Mouse (Mus musculus): ENCODE data around the gene Ctr9.

The Ctr9 gene

DNA sequence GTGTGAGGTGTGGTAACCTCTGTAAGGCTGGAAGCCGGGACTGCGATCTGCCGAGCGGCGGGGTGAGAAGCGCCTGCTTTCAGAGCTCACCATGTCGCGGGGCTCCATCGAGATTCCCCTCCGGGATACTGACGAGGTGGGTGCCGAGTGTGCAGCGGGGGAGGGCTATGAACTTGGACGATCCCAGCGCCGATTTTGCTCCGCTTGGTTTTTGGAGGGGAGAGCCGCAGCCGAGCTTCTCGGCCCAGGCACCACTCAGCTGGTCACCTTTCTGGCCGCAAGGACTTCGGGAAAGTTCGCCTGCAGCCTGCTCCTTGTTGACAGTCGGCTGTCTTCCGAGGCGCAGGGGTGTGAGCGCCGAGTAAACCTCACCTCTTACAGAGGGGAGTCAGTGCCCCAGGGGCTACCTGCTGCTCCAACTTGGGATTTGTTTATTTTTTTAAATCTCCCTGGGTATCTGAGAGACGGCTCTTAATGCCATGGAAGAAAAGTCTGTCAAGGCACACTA lies 349 bp downstream of the Ctr9 start:
- DNase-seq (ENCODE audit: low read depth, low spot score): no peak

DNA sequence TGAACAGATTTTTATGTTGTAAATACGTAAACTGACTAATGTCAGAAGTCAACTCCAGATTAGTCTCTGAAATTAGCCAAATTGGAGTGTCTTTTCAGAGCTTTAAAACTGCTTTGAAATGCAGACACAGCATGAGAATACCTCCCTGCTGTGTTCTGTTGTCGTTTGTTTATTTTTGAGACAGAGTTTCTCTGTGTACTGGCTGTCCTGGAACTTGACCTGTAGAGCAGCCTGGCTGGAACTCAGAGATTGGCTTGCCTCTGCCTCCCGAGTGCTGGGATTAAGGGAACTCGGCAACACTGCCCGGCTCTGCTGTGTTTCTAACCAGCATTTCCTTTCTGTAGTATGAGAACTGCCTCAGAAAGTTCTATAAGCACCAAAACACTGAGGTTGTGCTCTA lies 20.2 kb downstream of the Ctr9 start:
- DNase-seq (ENCODE audit: low read depth, low spot score): no peak

DNA sequence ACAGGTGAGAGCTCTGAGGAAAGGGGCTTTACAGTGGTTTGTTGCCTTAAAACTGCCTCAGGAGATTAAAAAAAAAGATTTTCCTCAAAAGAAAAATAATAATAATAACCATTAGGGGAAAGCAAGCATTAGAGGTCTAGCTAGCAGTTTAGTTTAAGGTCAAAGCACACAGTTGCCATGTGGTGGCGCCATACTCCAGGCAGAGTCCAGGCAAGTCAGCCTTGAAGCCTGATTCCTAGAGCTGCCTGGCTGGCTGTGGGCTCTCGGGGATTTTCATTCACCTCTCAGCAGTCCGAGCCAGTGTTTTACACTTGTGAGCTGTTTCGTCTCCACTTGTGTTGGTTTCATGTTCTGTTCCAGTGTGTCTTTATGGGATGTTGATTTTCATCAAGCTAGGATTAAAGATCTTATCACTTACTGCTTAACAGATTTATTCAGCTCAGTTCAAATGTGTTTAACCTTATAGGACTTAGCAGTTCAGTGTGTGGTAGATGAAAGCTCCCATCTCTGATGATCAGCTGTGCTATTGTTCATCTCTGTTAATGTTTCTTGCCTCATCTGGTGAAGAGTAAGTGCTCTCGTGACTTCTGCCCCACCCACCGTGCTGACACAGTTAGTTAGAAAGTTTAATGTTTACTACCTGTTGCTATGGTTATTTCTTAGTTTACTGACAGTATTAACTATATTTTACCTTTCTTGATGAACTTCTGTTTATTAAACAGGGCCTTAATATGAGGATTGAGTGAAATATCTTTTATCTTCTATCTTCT lies 21.1 kb downstream of the Ctr9 start:
- DNase-seq (ENCODE audit: low read depth, low spot score): peak; percentile 46

DNA sequence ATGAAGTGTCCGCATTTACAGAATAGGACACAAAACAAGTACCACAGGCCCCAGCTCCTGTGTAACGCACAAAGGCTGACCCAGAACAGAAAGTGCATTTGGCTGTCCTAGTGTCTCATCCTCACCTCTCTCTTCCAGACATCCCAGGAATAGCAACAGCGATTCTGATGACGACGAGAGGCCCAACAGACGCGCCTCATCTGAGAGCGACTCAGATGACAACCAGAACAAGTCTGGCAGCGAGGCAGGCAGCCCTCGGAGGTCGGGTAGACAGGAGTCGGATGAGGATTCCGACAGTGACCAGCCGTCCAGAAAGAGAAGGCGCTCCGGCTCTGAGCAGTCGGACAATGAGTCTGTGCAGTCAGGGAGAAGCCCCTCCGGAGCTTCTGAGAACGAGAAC lies 26.5 kb downstream of the Ctr9 start:
- no peak for DNase-seq (ENCODE audit: low read depth, low spot score)

DNA sequence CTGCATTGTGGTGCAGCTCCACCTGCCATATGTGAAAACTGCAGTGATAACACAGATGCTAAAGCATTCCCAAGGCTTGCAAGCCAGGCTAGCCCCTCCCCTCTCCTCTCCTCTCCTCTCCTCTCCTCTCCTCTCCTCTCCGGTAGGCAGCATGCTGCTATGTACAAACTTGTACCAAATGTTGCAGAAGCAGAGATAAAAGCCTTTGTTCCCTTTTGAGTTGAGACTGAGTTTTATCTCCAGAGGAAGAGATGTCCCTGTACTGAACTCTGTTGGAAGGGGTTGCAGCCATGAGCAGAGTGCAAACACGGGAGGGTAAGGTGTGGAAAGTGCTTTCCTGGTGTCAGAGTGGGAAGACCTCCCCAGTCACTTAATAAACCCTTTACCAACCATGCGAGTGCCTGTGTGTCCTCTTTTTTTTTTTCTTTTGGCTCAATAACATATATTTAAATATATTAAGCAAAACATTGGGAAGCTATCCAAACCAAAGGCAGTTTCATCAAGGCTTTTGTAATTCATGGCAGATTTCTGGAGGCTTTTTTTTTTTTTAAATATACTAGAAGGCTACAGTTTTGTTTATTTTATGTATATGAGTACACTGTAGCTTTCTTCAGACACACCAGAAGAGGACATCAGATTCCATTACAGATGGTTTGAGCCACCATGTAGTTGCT lies 27.4 kb downstream of the Ctr9 start:
- no peak for DNase-seq (ENCODE audit: low read depth, low spot score)

DNA sequence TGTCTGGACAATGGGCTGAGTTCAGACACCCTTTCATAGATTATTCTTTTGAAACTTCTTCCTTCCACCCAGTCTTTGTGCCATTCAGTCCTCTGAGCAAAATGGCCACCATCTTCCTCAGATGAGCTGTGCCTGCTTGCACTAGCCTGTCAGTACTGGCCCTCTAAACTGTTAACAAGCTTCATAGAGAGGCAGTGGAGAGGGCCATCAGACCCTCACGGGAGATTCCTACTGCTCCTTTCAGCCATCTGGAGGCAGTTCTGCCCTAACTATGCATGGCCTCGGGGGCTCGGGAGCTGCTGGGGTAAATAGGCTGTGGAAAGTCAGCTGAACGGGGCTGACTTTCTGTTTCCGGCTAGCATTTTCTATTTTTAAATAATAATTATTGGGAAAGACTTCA lies 30.8 kb downstream of the Ctr9 start:
- DNase-seq (ENCODE audit: low read depth, low spot score): no peak

DNA sequence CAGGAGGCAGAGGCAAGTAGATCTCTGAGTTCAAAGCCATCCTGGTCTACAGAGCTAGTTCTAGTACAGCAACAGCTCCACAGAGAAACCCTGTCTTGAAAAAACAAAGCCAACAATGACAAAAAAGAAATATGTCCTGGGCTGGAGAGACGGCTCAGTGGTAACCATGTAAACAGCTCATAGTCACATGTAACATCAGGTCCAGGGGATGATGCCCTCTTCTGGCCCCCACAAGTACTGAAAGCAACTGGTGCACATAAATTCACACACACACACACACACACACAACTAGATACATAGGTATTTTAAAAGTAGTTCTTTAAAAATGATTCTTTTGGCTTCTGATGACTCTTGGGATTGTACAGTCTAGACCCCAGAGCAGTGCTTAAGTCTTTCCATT lies 34.2 kb downstream of the Ctr9 start:
- DNase-seq (ENCODE audit: low read depth, low spot score): no peak

DNA sequence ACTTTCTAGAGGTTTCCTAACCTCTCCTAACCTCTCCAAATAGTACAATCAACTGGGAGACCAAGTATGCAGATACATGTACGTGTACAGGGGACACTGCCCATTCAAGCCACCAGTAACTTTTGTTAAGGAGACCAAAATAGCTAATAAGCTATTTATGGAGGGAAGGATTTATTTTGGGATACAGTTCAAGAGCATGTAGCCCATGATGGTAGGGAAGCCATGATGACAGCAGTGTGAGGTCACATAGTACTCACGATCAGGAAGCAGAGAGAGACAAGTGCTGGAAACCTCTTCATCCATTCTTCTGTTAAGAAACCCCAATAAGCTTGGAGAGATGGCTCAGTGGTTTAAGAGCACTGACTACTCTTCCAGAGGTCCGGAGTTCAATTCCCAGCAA lies 39.4 kb downstream of the Ctr9 start:
- no peak for DNase-seq (ENCODE audit: low read depth, low spot score)

DNA sequence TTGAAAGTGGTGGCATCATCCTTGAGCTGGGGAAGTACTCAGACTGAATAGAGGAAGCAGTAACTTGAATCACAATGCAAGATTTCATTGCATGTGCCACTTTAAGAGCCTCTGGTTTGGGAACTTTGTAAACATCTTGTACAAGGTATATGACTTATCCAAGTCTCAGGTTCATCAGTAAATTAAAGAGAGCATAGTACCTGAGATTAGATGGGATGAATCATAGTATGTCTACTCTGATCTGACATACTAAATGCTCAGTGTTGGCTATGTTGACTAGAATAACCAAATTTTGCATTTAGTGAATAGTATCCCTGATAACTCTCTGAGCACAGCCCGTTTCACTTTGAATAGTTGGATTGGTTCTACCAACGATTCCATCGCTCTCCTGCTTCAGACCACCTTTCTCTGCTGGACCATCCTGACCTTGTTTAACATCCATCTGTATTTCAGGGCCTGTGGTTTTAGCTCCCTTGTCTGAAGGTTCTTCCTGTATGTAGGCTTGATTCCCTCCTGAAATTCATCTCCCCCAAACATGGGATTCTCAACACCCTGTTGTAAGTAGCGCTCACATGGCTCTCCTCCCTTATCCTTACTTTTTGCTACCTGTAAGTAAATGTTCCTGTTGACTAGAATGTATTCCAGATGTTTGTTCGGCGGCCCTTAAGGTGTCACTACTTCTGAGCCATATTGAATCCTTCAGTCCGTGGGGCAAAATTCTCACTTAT lies 40.9 kb downstream of the Ctr9 start:
- peak; percentile 41 for DNase-seq (ENCODE audit: low read depth, low spot score)

DNA sequence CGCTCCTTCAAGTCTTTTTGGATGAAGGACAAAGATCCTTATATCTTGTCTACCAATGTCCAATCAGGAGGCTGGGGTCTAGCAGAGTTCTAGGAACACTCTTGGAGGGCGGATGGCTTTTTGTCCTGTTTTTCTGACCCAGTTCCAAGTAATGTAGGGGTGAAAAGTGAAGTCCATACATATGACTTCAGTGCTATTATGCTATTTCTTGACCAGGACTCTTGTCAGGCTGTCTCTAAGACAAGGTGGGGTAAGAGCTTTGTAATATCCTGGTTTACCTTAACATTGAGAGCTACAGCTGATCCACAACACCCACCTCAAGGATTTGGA lies 41.4 kb downstream of the Ctr9 start:
- no peak for DNase-seq (ENCODE audit: low read depth, low spot score)

DNA sequence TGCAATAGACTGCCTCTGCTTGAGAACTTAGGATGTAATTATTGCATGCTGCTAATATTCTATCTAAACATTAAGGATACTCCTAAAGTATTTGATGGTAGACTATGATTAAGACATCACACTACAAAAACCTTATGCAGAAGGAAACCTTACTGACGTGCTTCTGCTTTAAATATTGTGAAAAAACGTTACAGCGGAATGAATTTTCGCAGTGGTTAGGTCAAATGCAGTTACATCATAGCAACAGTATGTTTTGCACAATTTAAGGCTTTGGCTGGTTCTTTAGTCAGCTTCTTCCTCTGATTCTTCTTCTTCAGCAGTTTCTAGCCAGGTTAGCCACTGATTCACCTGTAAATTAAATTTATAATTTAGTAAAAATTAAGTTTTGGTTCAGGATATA lies 43.7 kb downstream of the Ctr9 start:
- DNase-seq (ENCODE audit: low read depth, low spot score): no peak

DNA sequence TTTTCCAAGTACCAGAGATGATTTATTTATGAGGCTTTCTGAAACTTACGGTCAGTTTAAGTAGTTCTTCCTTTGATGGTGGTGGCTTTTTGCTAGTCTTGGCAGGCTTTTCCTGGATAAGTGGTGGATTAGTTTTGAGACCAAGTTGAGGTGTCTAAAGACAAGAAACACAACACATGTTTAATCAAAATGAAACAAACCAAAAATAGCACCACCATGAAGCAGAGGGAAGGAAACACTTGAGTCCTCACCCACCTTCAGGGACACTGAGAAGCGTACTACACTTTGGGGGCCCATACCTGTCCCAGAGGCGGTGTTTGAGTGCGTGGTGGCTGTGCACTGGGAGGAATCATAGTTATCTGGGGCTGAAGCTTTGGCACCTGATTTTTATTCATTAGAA lies 46.5 kb downstream of the Ctr9 start:
- DNase-seq (ENCODE audit: low read depth, low spot score): no peak

DNA sequence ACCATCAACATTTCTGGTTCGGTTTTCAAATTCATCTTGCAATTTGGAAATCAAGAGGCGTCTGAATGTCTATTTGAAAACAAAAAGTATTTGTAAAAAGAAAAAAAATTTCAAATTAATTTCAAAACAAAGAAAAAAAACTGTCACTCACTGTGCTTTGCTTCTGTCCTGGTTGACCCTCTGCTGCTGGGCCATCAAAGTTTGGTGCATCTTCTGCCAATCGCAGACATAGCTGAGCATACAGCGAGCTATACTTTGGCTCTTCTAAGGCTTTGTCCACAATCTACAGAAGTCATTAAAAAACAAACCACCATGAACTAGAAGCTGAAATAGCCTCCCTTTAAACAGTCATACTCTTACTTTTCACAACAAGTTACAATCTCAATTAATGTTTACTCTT lies 49.5 kb downstream of the Ctr9 start:
- no peak for DNase-seq (ENCODE audit: low read depth, low spot score)

DNA sequence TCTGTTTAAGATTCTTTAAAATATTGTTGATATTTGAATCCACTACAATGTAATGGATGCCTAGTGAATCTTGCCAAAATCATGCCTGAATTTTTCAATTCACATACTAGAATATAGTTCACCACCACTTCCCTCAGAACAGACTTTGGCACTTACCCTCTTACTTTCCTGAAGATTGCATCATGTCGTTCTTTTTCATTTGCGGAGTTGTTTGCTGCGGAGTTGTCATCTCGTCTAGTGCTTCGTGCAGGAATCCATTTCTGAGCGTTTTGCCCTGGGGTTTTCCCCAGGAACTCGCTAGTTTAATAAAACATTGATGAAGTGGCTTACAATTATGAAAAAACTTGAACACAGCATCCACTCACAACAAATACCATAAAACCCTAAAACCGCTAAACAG lies 51.3 kb downstream of the Ctr9 start:
- DNase-seq (ENCODE audit: low read depth, low spot score): no peak

DNA sequence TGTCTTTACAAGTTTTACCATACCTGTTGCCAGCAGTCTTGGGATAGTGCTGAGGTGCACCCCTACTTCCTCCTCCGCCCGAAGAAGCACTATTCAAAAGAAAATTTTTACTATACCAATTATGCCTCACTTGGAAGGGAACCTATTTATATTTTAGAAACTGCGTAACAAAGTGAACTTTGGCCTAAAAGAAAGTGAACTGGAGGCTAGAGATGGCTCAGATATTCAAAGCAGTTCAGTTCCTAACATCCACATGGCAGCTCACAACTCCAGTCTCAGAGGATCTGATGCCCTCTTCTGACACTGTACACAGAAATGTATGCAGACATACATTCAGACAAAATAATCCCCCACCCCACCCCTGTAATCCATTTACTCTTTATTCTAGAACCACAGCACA lies 52.1 kb downstream of the Ctr9 start:
- no peak for DNase-seq (ENCODE audit: low read depth, low spot score)

DNA sequence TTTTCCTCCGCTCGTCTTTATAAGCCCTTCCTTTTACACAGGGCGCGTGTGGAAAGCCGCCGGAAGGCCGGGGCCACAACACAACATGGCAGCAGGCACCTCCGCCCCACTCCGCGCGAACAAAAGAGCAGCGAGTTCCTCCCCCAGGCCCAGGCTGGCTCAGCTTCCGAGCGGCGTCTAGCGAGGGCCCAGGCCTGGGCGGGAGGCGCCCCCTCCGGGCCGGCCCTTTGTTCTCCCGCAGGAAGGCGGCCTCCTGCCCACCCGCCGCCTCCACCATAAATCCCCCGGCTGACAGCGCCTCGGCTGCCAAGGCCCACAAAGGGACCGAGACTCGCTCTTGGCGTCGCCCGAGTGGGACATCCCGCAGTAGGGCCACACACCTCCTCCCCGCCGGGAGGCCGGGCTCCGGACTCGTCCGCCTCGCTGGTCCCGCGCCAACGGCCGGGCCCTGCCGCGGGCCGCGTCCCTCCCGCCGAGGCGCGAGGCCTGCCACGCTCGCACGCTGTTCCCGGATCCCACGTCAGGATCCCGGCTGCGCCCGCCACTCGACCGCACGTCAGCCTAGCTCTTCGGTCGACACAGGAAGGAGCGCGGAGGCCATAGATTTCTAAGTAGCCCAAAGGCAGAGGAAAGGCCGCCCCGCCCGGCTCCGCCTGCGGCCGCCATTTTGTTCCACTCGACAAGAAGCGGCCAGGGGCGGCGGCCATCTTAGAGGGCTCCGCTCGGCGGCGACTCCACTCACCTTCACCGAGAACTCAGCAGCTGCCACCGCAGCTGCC lies 53.5 kb downstream of the Ctr9 start:
- DNase-seq (ENCODE audit: low read depth, low spot score): peak; percentile 47

DNA sequence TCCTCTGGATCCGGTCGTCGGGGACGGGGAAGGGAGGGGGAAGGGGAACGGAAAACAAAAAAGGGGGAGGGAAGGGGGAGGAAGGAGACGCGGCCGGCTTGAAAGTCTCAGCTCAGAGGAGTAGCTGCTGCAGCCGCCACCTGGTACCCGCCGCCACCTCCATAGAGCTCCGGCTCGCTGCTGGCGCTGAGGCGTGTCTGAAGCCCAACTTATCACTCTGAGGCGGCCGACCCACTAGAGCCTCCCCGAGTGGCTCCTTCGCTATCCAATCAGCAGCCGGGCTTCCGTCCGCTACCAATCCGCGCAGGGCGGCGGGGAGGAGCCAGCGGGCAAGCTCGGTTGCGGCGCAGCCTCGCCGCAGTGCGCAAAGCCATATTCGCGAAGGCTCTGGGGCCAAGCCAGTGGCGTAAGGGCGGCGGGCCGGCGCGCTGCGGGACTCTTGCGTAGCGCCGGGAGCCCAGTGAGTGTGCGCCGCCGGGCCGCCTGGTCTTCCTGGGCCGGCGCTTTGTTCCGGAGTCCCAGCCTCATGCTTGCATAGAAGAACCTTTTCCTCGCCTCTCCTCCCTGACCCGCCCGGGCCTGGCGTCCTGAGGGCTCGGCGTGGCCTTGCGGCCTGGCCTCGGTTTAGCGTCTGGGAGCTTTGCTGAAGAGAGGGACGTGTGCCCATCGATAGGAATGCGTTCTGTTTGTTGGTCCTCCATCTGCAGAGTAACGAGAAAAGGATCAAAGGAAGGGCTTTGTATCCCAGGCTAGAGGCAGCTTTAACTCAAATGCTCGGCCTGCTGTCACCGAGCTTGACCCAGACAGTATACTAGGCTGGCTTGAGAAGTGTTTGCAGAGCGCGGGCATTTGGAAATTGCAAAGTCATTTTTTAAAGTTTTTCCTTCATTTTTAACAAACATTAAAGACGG lies 54.3 kb downstream of the Ctr9 start, which contains the start of gene Eif4g2:
Eif4g2 (minus strand) TSS at position 209 of the 911 bp plus-strand sequence.
- DNase-seq (ENCODE audit: low read depth, low spot score): peak; percentile 98

DNA sequence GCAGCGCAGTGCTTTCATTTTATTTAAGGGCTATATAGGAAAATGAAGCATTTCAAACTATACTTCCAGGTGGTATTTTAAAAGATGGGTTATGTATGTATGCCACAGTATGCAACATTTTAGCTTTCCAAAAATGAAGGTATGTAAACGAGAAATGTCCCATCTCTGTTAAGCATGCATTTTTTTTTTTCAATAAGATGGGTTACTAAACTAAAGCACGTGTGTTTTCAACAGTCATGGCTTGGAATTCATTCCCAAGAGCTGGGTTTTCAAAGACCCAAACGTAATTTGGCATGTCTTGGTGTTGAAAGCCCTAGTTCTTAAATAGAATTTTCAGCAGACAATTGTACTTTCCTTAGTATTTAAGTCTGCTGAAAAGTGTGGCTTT lies 55.0 kb downstream of the Ctr9 start:
- DNase-seq (ENCODE audit: low read depth, low spot score): no peak

DNA sequence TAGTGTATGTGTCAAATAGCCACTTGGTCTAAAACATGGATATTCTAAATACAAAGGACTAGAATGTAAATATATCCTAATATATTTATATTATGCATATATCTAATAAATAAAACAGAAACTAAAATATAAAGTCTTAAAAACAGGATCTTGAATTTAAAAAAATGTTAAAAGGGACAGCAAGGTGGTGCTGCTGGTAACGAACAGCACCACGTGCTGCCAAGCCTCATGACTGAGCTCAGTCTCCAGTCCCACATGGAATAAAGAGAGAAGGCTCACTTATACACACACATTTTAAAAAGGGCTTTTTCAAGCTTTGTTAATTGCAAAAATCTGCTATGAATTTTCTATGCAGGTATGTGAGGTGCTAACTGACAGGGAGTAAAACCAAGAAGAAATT lies 55.7 kb downstream of the Ctr9 start:
- no peak for DNase-seq (ENCODE audit: low read depth, low spot score)

DNA sequence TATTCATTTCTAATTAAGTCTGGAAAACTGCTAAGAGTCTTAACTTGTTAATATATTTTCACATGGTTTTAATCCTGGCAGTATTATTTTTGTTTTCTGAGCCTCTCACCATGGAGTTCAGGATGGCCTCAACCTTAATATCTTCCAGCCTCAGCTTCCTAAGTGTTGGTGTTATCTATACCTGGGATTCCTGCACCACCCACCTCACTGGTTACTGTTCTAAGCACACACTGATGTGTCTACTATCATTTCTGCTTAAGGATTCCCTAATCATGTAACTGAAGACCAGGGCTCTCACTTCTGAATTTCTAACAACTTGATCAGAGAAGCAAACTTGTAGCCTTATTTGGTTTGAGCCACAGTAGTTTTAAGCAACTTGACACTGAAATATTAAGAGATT lies 56.4 kb downstream of the Ctr9 start:
- no peak for DNase-seq (ENCODE audit: low read depth, low spot score)

DNA sequence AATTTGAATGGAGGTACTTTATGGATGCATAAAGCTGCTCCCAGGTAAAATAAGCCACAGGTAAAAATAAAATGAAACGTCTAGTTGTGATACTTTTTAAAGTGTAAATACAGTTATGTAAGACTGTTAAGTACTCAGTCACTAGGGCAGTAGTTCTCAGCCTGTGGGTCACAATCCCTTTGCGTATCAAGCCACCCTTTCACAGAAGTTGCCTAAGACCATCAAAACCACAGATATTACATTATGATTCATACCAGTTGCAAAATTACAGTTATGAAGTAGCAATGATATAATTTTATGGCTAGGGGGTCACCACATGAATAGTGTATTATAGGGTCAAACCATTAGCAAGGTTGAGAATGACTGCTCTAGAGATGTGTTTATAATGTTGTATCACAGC lies 66.4 kb downstream of the Ctr9 start:
- no peak for DNase-seq (ENCODE audit: low read depth, low spot score)
